Mouse (Mus musculus): Measurements from ENCODE around the gene Angptl2. TPM values are rescaled to one million over a fixed set of nuclear protein-coding genes. Genes with fewer than 3 reads are reported as not detected.

Angptl2 gene
- total and polyA plus RNA-seq, 3 experiments, result 0.04 to 0.21 TPM; not detected in 1

- H3K4me2 ChIP-seq (ENCODE audit: insufficient read depth, low read depth, poor library complexity, severe bottlenecking), result no peak overlapping the region
- DNase-seq (ENCODE audit: extremely low read depth), result no peak
- H3K27me3 ChIP-seq (replicated peaks), result no peaks in the 10 kb centered on the region
- H3K9ac ChIP-seq (ENCODE audit: insufficient read depth, low read depth), result no peak overlapping the region
- H3K4me3 ChIP-seq (replicated peaks in 1 of 3; ENCODE audit: low read depth in 2 of 3, low read length in 2 of 3, poor library complexity in 1 of 3), result no peak overlapping the region
- no peak for TF ChIP-seq EP300 (IDR thresholded peaks at IDR 0.05; ENCODE audit: low read length)
- TF ChIP-seq MYC (IDR thresholded peaks at IDR 0.05; ENCODE audit: low read depth, low read length), result no peak
- no peak for TF ChIP-seq TBP (conservative IDR thresholded peaks at IDR 0.05; ENCODE audit: low read depth, low read length)
- no peak for TF ChIP-seq POLR2A (IDR thresholded peaks at IDR 0.05; ENCODE audit: low read depth, low read length)
- TF ChIP-seq SIN3A (IDR thresholded peaks at IDR 0.05; ENCODE audit: low read length), result no peak
- no peak for TF ChIP-seq CHD2 (IDR thresholded peaks at IDR 0.05; ENCODE audit: low read length)
- no peak for TF ChIP-seq ELF1 (IDR thresholded peaks at IDR 0.05; ENCODE audit: low read depth, low read length)
- H3K79me2 ChIP-seq (replicated peaks; ENCODE audit: control insufficient read depth, extremely low read depth, insufficient read depth, poor library complexity, severe bottlenecking), result no peaks in the 10 kb centered on the region
- no peaks in the 10 kb centered on the region for H3K9me3 ChIP-seq (replicated peaks; ENCODE audit: low read length)
- H3K4me1 ChIP-seq (ENCODE audit: control insufficient read depth in 1 of 2, insufficient read depth in 2 of 2), result peaks cover 4 to 40% of the 10 kb centered on the region in 2 experiments; a peak in 3 of 4 replicates
- no peak overlapping the region for H3K27ac ChIP-seq (ENCODE audit: insufficient read depth, low read depth)
- dilution Hi-C loops (cut with MboI; ENCODE audit: extremely low pct_ligation_motif_present, extremely low pct_unique_long_range_greater_than_20kb, low sequenced_read_pairs) (no loop called here), in situ Hi-C loops (cut with MboI; ENCODE audit: low pct_ligation_motif_present, low pct_unique_long_range_greater_than_20kb, low sequenced_read_pairs) (no loop called here)
- H3K36me3 ChIP-seq (replicated peaks in 1 of 2; ENCODE audit: control insufficient read depth in 1 of 2, insufficient read depth in 1 of 2, low read length in 1 of 2), result no peaks in the 10 kb centered on the region
Observed at GRCm38 (mm10) chr2:33200368-33201068, 15.4 kb upstream of the Angptl2 start.

GRCm38 (mm10) chr2:33203284-33203683 lies 12.6 kb upstream of the Angptl2 start:
- no peak overlapping the region for H3K9ac ChIP-seq (ENCODE audit: insufficient read depth, low read depth)
- peaks cover 9 to 64% of the 10 kb centered on the region in 2 experiments for H3K4me1 ChIP-seq (ENCODE audit: control insufficient read depth in 1 of 2, insufficient read depth in 2 of 2)
- no peak overlapping the region for H3K4me3 ChIP-seq (replicated peaks in 1 of 3; ENCODE audit: low read depth in 2 of 3, low read length in 2 of 3, poor library complexity in 1 of 3)
- H3K79me2 ChIP-seq (replicated peaks; ENCODE audit: control insufficient read depth, extremely low read depth, insufficient read depth, poor library complexity, severe bottlenecking), result no peaks in the 10 kb centered on the region
- TF ChIP-seq EP300 (IDR thresholded peaks at IDR 0.05; ENCODE audit: low read length), result peak; percentile 51
- TF ChIP-seq MEF2A (IDR thresholded peaks at IDR 0.05; ENCODE audit: borderline replicate concordance, low read depth, low read length), result peak; percentile 75
- peak; percentile 50 for TF ChIP-seq ETS1 (conservative IDR thresholded peaks at IDR 0.05; ENCODE audit: low read depth, low read length)
- peak; percentile 49 for TF ChIP-seq BHLHE40 (IDR thresholded peaks at IDR 0.05; ENCODE audit: low read depth, low read length)
- TF ChIP-seq NRF1 (IDR thresholded peaks at IDR 0.05; ENCODE audit: low read depth, low read length), result no peak
- no peak for TF ChIP-seq CHD2 (IDR thresholded peaks at IDR 0.05; ENCODE audit: low read length)
- H3K4me2 ChIP-seq (ENCODE audit: insufficient read depth, low read depth, poor library complexity, severe bottlenecking), result no peak overlapping the region
- no peak overlapping the region for H3K27ac ChIP-seq (ENCODE audit: insufficient read depth, low read depth)
- in situ Hi-C loops (cut with MboI; ENCODE audit: low pct_ligation_motif_present, low pct_unique_long_range_greater_than_20kb, low sequenced_read_pairs), result no loop called here
- dilution Hi-C loops (cut with MboI; ENCODE audit: extremely low pct_ligation_motif_present, extremely low pct_unique_long_range_greater_than_20kb, low sequenced_read_pairs), result no loop called here
- H3K27me3 ChIP-seq (replicated peaks), result no peaks in the 10 kb centered on the region
- no peaks in the 10 kb centered on the region for H3K9me3 ChIP-seq (replicated peaks; ENCODE audit: low read length)
- DNase-seq (ENCODE audit: extremely low read depth), result peak; percentile 83
- H3K36me3 ChIP-seq (replicated peaks in 1 of 2; ENCODE audit: control insufficient read depth in 1 of 2, insufficient read depth in 1 of 2, low read length in 1 of 2), result no peaks in the 10 kb centered on the region

GRCm38 (mm10) chr2:33204980-33205379 lies 10.9 kb upstream of the Angptl2 start:
- no peak for DNase-seq (ENCODE audit: extremely low read depth)
- no peaks in the 10 kb centered on the region for H3K27me3 ChIP-seq (replicated peaks)
- no peaks in the 10 kb centered on the region for H3K79me2 ChIP-seq (replicated peaks; ENCODE audit: control insufficient read depth, extremely low read depth, insufficient read depth, poor library complexity, severe bottlenecking)
- peaks cover 10 to 69% of the 10 kb centered on the region in 2 experiments for H3K4me1 ChIP-seq (ENCODE audit: control insufficient read depth in 1 of 2, insufficient read depth in 2 of 2)
- no peaks in the 10 kb centered on the region for H3K9me3 ChIP-seq (replicated peaks; ENCODE audit: low read length)
- H3K9ac ChIP-seq (ENCODE audit: insufficient read depth, low read depth), result no peak overlapping the region
- no peak overlapping the region for H3K4me3 ChIP-seq (replicated peaks in 1 of 3; ENCODE audit: low read depth in 2 of 3, low read length in 2 of 3, poor library complexity in 1 of 3)
- dilution Hi-C loops (cut with MboI; ENCODE audit: extremely low pct_ligation_motif_present, extremely low pct_unique_long_range_greater_than_20kb, low sequenced_read_pairs) (no loop called here), in situ Hi-C loops (cut with MboI; ENCODE audit: low pct_ligation_motif_present, low pct_unique_long_range_greater_than_20kb, low sequenced_read_pairs) (no loop called here)
- no peak overlapping the region for H3K27ac ChIP-seq (ENCODE audit: insufficient read depth, low read depth)
- no peak overlapping the region for H3K4me2 ChIP-seq (ENCODE audit: insufficient read depth, low read depth, poor library complexity, severe bottlenecking)
- no peak for TF ChIP-seq HCFC1 (IDR thresholded peaks at IDR 0.05; ENCODE audit: low read depth, low read length)
- no peak for TF ChIP-seq TBP (conservative IDR thresholded peaks at IDR 0.05; ENCODE audit: low read depth, low read length)
- TF ChIP-seq ZMIZ1 (IDR thresholded peaks at IDR 0.05; ENCODE audit: low read depth, low read length), result no peak
- TF ChIP-seq ELF1 (IDR thresholded peaks at IDR 0.05; ENCODE audit: low read depth, low read length), result no peak
- no peak for TF ChIP-seq ZC3H11A (IDR thresholded peaks at IDR 0.05; ENCODE audit: low read depth, low read length)
- no peak for TF ChIP-seq USF1 (IDR thresholded peaks at IDR 0.05; ENCODE audit: low read depth, low read length)
- TF ChIP-seq MEF2A (IDR thresholded peaks at IDR 0.05; ENCODE audit: borderline replicate concordance, low read depth, low read length), result no peak
- no peak for TF ChIP-seq GABPA (IDR thresholded peaks at IDR 0.05; ENCODE audit: insufficient replicate concordance, low read depth, low read length)
- no peak for TF ChIP-seq MYC (IDR thresholded peaks at IDR 0.05; ENCODE audit: low read depth, low read length)
- no peak for TF ChIP-seq POLR2A (IDR thresholded peaks at IDR 0.05; ENCODE audit: low read depth, low read length)
- no peak for TF ChIP-seq SIN3A (IDR thresholded peaks at IDR 0.05; ENCODE audit: low read length)
- no peak for TF ChIP-seq ETS1 (conservative IDR thresholded peaks at IDR 0.05; ENCODE audit: low read depth, low read length)
- no peak for TF ChIP-seq USF2 (conservative IDR thresholded peaks at IDR 0.05; ENCODE audit: low read depth, low read length)
- TF ChIP-seq SMC3 (IDR thresholded peaks at IDR 0.05; ENCODE audit: low read depth, low read length), result no peak
- no peak for TF ChIP-seq MAZ (IDR thresholded peaks at IDR 0.05; ENCODE audit: low read depth, low read length)
- H3K36me3 ChIP-seq (replicated peaks in 1 of 2; ENCODE audit: control insufficient read depth in 1 of 2, insufficient read depth in 1 of 2, low read length in 1 of 2), result no peaks in the 10 kb centered on the region
